Mouse (Mus musculus): Measurements from ENCODE around the gene Tprgl. TPM values are rescaled to one million over a fixed set of nuclear protein-coding genes. Genes with fewer than 3 reads are reported as not detected.
A peak's percentile ranks its signal among the peaks of the same experiment; 100 is the strongest.

Gene Tprgl
- polyA plus RNA-seq, 1 experiment, result 173 TPM

- Histone ChIP-seq H3K4me3 (ENCODE audit: insufficient read depth, low read depth, low read length) (no peak overlapping the region), H3K27ac (ENCODE audit: insufficient read depth, low read depth, low read length) (no peak overlapping the region), H3K4me1 (ENCODE audit: control insufficient read depth, insufficient read depth, low read length) (no peaks in the 10 kb centered on the region), H3K36me3 (ENCODE audit: control insufficient read depth, insufficient read depth, low read length) (no peaks in the 10 kb centered on the region), H3K27me3 (replicated peaks; ENCODE audit: control insufficient read depth, insufficient read depth, low read length) (no peaks in the 10 kb centered on the region)
- TF ChIP-seq CTCF (conservative IDR thresholded peaks at IDR 0.05; ENCODE audit: insufficient read depth, insufficient read length, low read depth, low read length) (no peak), POLR2A (IDR thresholded peaks at IDR 0.05; ENCODE audit: low read depth, low read length) (no peak)
- no peak for DNase-seq
- 53% methylated on average over 8 of the region's 8 CpGs for WGBS
Observed at GRCm38 (mm10) chr4:154177257-154177656, 16.8 kb upstream of the Tprgl start.

- Histone ChIP-seq H3K4me3 (ENCODE audit: insufficient read depth, low read depth, low read length) (no peak overlapping the region), H3K27ac (ENCODE audit: insufficient read depth, low read depth, low read length) (no peak overlapping the region), H3K27me3 (replicated peaks; ENCODE audit: control insufficient read depth, insufficient read depth, low read length) (peaks cover 1% of the 10 kb centered on the region; the same call in 1 of the 2 replicates), H3K4me1 (ENCODE audit: control insufficient read depth, insufficient read depth, low read length) (no peaks in the 10 kb centered on the region), H3K36me3 (ENCODE audit: control insufficient read depth, insufficient read depth, low read length) (no peaks in the 10 kb centered on the region)
- WGBS, result 44% methylated on average over 13 of the region's 13 CpGs
- DNase-seq, result no peak
- TF ChIP-seq CTCF (conservative IDR thresholded peaks at IDR 0.05; ENCODE audit: insufficient read depth, insufficient read length, low read depth, low read length) (no peak), POLR2A (IDR thresholded peaks at IDR 0.05; ENCODE audit: low read depth, low read length) (no peak)
Observed at GRCm38 (mm10) chr4:154171931-154172604, 11.6 kb upstream of the Tprgl start.

- no peak overlapping the region for H3K27ac ChIP-seq (ENCODE audit: insufficient read depth, low read depth, low read length)
- peaks cover 1% of the 10 kb centered on the region; the same call in 1 of the 2 replicates for H3K27me3 ChIP-seq (replicated peaks; ENCODE audit: control insufficient read depth, insufficient read depth, low read length)
- H3K4me1 ChIP-seq (ENCODE audit: control insufficient read depth, insufficient read depth, low read length), result no peaks in the 10 kb centered on the region
- TF ChIP-seq CTCF (conservative IDR thresholded peaks at IDR 0.05; ENCODE audit: insufficient read depth, insufficient read length, low read depth, low read length) (no peak), POLR2A (IDR thresholded peaks at IDR 0.05; ENCODE audit: low read depth, low read length) (no peak)
- H3K4me3 ChIP-seq (ENCODE audit: insufficient read depth, low read depth, low read length), result peak overlapping the region; percentile 40; the same call in 1 of the 2 replicates
- 7% methylated on average over 37 of the region's 37 CpGs for WGBS
- no peak for DNase-seq
- H3K36me3 ChIP-seq (ENCODE audit: control insufficient read depth, insufficient read depth, low read length), result no peaks in the 10 kb centered on the region
Observed at GRCm38 (mm10) chr4:154171151-154171930, 10.9 kb upstream of the Tprgl start.

- Histone ChIP-seq H3K27ac (ENCODE audit: insufficient read depth, low read depth, low read length) (no peak within 1 kb of the TSS), H3K27me3 (replicated peaks; ENCODE audit: control insufficient read depth, insufficient read depth, low read length) (peaks cover 1% of the 10 kb centered on the region; the same call in 1 of the 2 replicates), H3K4me1 (ENCODE audit: control insufficient read depth, insufficient read depth, low read length) (no peaks in the 10 kb centered on the region), H3K4me3 (ENCODE audit: insufficient read depth, low read depth, low read length) (peak within 1 kb of the TSS; percentile 40), H3K36me3 (ENCODE audit: control insufficient read depth, insufficient read depth, low read length) (no peaks in the 10 kb centered on the region)
- DNase-seq, result no peak
- no peak for TF ChIP-seq CTCF (conservative IDR thresholded peaks at IDR 0.05; ENCODE audit: insufficient read depth, insufficient read length, low read depth, low read length)
- TF ChIP-seq POLR2A (IDR thresholded peaks at IDR 0.05; ENCODE audit: low read depth, low read length), result no peak
- WGBS, result under 1% methylated on average over 58 of the region's 61 CpGs
Observed at GRCm38 (mm10) chr4:154170506-154171150, 10.2 kb upstream of the Tprgl start, which contains the start of gene Megf6. TSS of gene Megf6 (plus strand) at chr4:154170730.

- H3K36me3 ChIP-seq (ENCODE audit: control insufficient read depth, insufficient read depth, low read length), result no peaks in the 10 kb centered on the region
- peak overlapping the region; percentile 40 for H3K4me3 ChIP-seq (ENCODE audit: insufficient read depth, low read depth, low read length)
- H3K4me1 ChIP-seq (ENCODE audit: control insufficient read depth, insufficient read depth, low read length), result no peaks in the 10 kb centered on the region
- TF ChIP-seq CTCF (conservative IDR thresholded peaks at IDR 0.05; ENCODE audit: insufficient read depth, insufficient read length, low read depth, low read length) (no peak), POLR2A (IDR thresholded peaks at IDR 0.05; ENCODE audit: low read depth, low read length) (no peak)
- DNase-seq, result no peak
- H3K27me3 ChIP-seq (replicated peaks; ENCODE audit: control insufficient read depth, insufficient read depth, low read length), result peaks cover 1% of the 10 kb centered on the region; the same call in 1 of the 2 replicates
- WGBS, result 5% methylated on average over 15 of the region's 15 CpGs
- no peak overlapping the region for H3K27ac ChIP-seq (ENCODE audit: insufficient read depth, low read depth, low read length)
Observed at GRCm38 (mm10) chr4:154170021-154170420, 9.6 kb upstream of the Tprgl start.

GRCm38 (mm10) chr4:154167053-154167452, 6.6 kb upstream of the Tprgl start:
- Histone ChIP-seq H3K27ac (ENCODE audit: insufficient read depth, low read depth, low read length) (no peak overlapping the region), H3K36me3 (ENCODE audit: control insufficient read depth, insufficient read depth, low read length) (no peaks in the 10 kb centered on the region), H3K4me1 (ENCODE audit: control insufficient read depth, insufficient read depth, low read length) (no peaks in the 10 kb centered on the region), H3K27me3 (replicated peaks; ENCODE audit: control insufficient read depth, insufficient read depth, low read length) (peaks cover 1% of the 10 kb centered on the region; the same call in 1 of the 2 replicates), H3K4me3 (ENCODE audit: insufficient read depth, low read depth, low read length) (no peak overlapping the region)
- 24% methylated on average over 5 of the region's 5 CpGs for WGBS
- peak; percentile 65 for DNase-seq
- TF ChIP-seq CTCF (conservative IDR thresholded peaks at IDR 0.05; ENCODE audit: insufficient read depth, insufficient read length, low read depth, low read length) (peak; percentile 77), POLR2A (IDR thresholded peaks at IDR 0.05; ENCODE audit: low read depth, low read length) (no peak)
